Mouse (Mus musculus): ENCODE measurements at regions not wholly inside any gene's neighbourhood (a gene's known extent, or its start where the extent isn't known, plus 50 kb on each side); places are given as distances from the start of the nearest gene placed in this dataset.

DNA sequence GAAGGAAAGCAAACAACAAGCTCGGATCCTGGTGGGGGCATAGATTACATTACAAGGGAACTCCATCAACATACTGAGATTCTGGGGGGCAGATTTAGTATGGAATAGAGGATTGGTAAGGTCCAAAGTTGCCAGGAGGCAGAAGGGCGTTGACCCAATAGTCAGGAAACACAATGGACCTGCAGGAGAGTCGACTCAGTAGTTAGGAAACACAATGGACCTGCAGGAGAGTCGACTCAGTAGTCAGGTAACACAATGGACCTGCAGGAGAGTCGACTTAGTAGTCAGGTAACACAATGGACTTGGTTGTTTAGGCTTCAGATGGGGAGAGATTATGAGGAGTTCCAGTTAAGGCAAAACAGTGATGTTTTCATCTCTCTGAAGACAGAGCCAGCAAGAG is 81.1 kb upstream of the Trpc6 start:
- H3K36me3 ChIP-seq (ENCODE audit: control insufficient read depth, insufficient read depth, low read length, poor library complexity, severe bottlenecking): no peaks in the 10 kb centered on the region
- no peak overlapping the region for H3K9ac ChIP-seq (ENCODE audit: low read depth, poor library complexity, severe bottlenecking)
- H3K4me3 ChIP-seq (ENCODE audit: low read depth, low read length): no peak overlapping the region
- H3K27ac ChIP-seq (ENCODE audit: insufficient read depth, low read length): peak overlapping the region; percentile 88
- H3K27me3 ChIP-seq (ENCODE audit: control insufficient read depth, insufficient read depth, low read length, poor library complexity, severe bottlenecking): no peaks in the 10 kb centered on the region
- peaks cover 7% of the 10 kb centered on the region for H3K9me3 ChIP-seq (replicated peaks; ENCODE audit: control insufficient read depth, insufficient read depth, low read length, poor library complexity, severe bottlenecking)
- no peak for TF ChIP-seq POLR2A (IDR thresholded peaks at IDR 0.05; ENCODE audit: insufficient read depth, low read length)
- peak; percentile 62; the same call in 1 of the 2 replicates for TF ChIP-seq EP300 (IDR thresholded peaks at IDR 0.05; ENCODE audit: insufficient read depth, low read depth, low read length)
- no peaks in the 10 kb centered on the region for H3K4me1 ChIP-seq (ENCODE audit: control insufficient read depth, insufficient read depth, low read length)

DNA sequence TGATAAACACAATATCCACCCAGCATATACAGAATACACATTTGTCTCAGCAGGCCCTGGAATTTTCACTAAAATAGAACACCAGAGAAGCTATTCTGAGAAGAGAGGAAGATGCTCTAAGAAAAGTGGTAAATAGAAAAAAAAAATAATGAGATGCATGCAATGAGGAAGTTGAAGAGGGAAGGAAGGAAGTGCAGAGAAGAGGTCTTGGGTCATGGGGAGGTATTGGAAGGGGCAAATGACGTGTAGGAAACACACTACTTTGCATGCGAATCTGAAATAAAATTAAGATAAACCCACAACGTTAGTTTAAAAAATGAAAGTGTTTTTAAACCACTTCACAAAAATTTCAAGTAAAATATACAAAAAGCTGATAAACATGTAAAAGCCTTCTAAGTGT is 57.4 kb upstream of the Trpc6 start:
- Histone ChIP-seq H3K4me1 (ENCODE audit: control insufficient read depth, insufficient read depth, low read length) (no peaks in the 10 kb centered on the region), H3K4me3 (ENCODE audit: low read depth, low read length) (no peak overlapping the region), H3K27me3 (ENCODE audit: control insufficient read depth, insufficient read depth, low read length, poor library complexity, severe bottlenecking) (no peaks in the 10 kb centered on the region), H3K9ac (ENCODE audit: low read depth, poor library complexity, severe bottlenecking) (no peak overlapping the region), H3K27ac (ENCODE audit: insufficient read depth, low read length) (no peak overlapping the region), H3K36me3 (ENCODE audit: control insufficient read depth, insufficient read depth, low read length, poor library complexity, severe bottlenecking) (no peaks in the 10 kb centered on the region), H3K9me3 (replicated peaks; ENCODE audit: control insufficient read depth, insufficient read depth, low read length, poor library complexity, severe bottlenecking) (no peaks in the 10 kb centered on the region)
- TF ChIP-seq POLR2A (IDR thresholded peaks at IDR 0.05; ENCODE audit: insufficient read depth, low read length) (no peak), EP300 (IDR thresholded peaks at IDR 0.05; ENCODE audit: insufficient read depth, low read depth, low read length) (no peak), CTCF (IDR thresholded peaks at IDR 0.05; ENCODE audit: low read depth, low read length) (no peak)

DNA sequence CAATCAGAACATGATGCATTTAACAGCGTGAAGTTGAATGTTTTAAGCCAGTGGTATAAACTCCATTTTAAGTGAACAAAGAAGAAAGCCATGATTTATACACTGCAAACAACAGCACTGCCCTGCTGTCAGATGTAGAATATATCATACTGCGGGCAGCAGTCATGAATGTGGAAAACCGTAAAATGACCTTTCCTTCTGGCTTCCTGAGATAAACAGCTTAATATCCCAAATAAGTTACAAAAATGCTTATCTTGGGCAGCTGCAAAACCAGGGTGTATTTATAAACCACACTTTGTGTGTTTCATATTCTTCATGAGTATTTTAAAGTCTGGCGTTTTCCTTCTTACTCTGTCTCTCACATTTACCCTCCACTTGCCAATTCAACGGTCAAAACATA is 56.1 kb upstream of the Trpc6 start:
- TF ChIP-seq CTCF (IDR thresholded peaks at IDR 0.05; ENCODE audit: low read depth, low read length) (no peak), POLR2A (IDR thresholded peaks at IDR 0.05; ENCODE audit: insufficient read depth, low read length) (no peak), EP300 (IDR thresholded peaks at IDR 0.05; ENCODE audit: insufficient read depth, low read depth, low read length) (no peak)
- Histone ChIP-seq H3K4me1 (ENCODE audit: control insufficient read depth, insufficient read depth, low read length) (no peaks in the 10 kb centered on the region), H3K9ac (ENCODE audit: low read depth, poor library complexity, severe bottlenecking) (no peak overlapping the region), H3K4me3 (ENCODE audit: low read depth, low read length) (no peak overlapping the region), H3K36me3 (ENCODE audit: control insufficient read depth, insufficient read depth, low read length, poor library complexity, severe bottlenecking) (no peaks in the 10 kb centered on the region), H3K9me3 (replicated peaks; ENCODE audit: control insufficient read depth, insufficient read depth, low read length, poor library complexity, severe bottlenecking) (no peaks in the 10 kb centered on the region), H3K27ac (ENCODE audit: insufficient read depth, low read length) (no peak overlapping the region), H3K27me3 (ENCODE audit: control insufficient read depth, insufficient read depth, low read length, poor library complexity, severe bottlenecking) (no peaks in the 10 kb centered on the region)
